Mouse (Mus musculus) megakaryocyte, embryonic 14.5 days (primary cell): ENCODE measurements at regions not wholly inside any gene's neighbourhood (a gene's known extent, or its start where the extent isn't known, plus 50 kb on each side); places are given as distances from the start of the nearest gene placed in this dataset.

Experiments
- H3K27me3 ChIP-seq: replicated peaks from 2 replicates; pipeline ENCODE3; 2012; ENCODE audit warnings: inconsistent platforms
- H3K36me3 ChIP-seq: replicated peaks from 2 replicates; pipeline ENCODE3; 2012; ENCODE audit warnings: low read length, inconsistent platforms, mixed read lengths
- H3K4me1 ChIP-seq: 2 replicates; pipeline ENCODE4 v1.6.1; 2012; ENCODE audit warnings: inconsistent platforms
- H3K4me3 ChIP-seq: replicated peaks from 2 replicates; pipeline ENCODE3; 2012; ENCODE audit warnings: moderate library complexity, mild to moderate bottlenecking, inconsistent platforms
- H3K9me3 ChIP-seq: 2 replicates; pipeline ENCODE4 v1.6.1; 2012; ENCODE audit warnings: inconsistent platforms
- FLI1 ChIP-seq: IDR thresholded peaks from 2 replicates; pipeline ENCODE4 v1.6.1; 2012; ENCODE audit warnings: low read length, inconsistent platforms, mixed read lengths
- GATA1 ChIP-seq: IDR thresholded peaks from 3 replicates; pipeline ENCODE4 v1.6.1; 2012; ENCODE audit warnings: mixed read lengths, low read length, inconsistent platforms, borderline replicate concordance

GRCm38 (mm10) chr10:97778531-97778930 is 52.0 kb upstream of the C030005K15Rik start:
- Histone ChIP-seq H3K36me3 (no peaks in the 10 kb centered on the region), H3K27me3 (no peaks in the 10 kb centered on the region), H3K4me1 (no peaks in the 10 kb centered on the region), H3K9me3 (no peaks in the 10 kb centered on the region), H3K4me3 (no peak overlapping the region)
- TF ChIP-seq FLI1 (no peak), GATA1 (no peak)

- Histone ChIP-seq H3K36me3 (no peaks in the 10 kb centered on the region), H3K27me3 (no peaks in the 10 kb centered on the region), H3K4me3 (no peak overlapping the region), H3K4me1 (no peaks in the 10 kb centered on the region), H3K9me3 (no peaks in the 10 kb centered on the region)
- TF ChIP-seq FLI1 (no peak), GATA1 (no peak)
Measured at GRCm38 (mm10) chr10:97779335-97779734, 52.8 kb upstream of the C030005K15Rik start.

GRCm38 (mm10) chr10:97793804-97794203 is 67.2 kb upstream of the C030005K15Rik start:
- H3K9me3 ChIP-seq = 0 out of 2 replicates have a peak, but pooled peaks cover 3% of the 10 kb centered on the region
- H3K36me3 ChIP-seq = no peaks in the 10 kb centered on the region
- no peaks in the 10 kb centered on the region for H3K4me1 ChIP-seq
- H3K27me3 ChIP-seq = no peaks in the 10 kb centered on the region
- H3K4me3 ChIP-seq = no peak overlapping the region
- TF ChIP-seq FLI1 (no peak), GATA1 (no peak)

- no peak for TF ChIP-seq FLI1
- no peak for TF ChIP-seq GATA1
- H3K4me1 ChIP-seq = no peaks in the 10 kb centered on the region
Measured at GRCm38 (mm10) chr10:97801448-97802265, 75.1 kb upstream of the C030005K15Rik start.

GRCm38 (mm10) chr10:97807947-97808346 is 81.4 kb upstream of the C030005K15Rik start:
- Histone ChIP-seq H3K27me3 (no peaks in the 10 kb centered on the region), H3K36me3 (no peaks in the 10 kb centered on the region), H3K4me1 (no peaks in the 10 kb centered on the region), H3K9me3 (no peaks in the 10 kb centered on the region), H3K4me3 (no peak overlapping the region)
- TF ChIP-seq GATA1 = no peak
- TF ChIP-seq FLI1 = no peak

More at GRCm38 (mm10) chr10:97801448-97802265, 75.1 kb upstream of the C030005K15Rik start:
- Histone ChIP-seq H3K27me3 (no peaks in the 10 kb centered on the region), H3K9me3 (no peaks in the 10 kb centered on the region), H3K4me3 (no peak overlapping the region), H3K36me3 (no peaks in the 10 kb centered on the region)

- H3K36me3 ChIP-seq = no peaks in the 10 kb centered on the region
- no peaks in the 10 kb centered on the region for H3K4me1 ChIP-seq
- H3K27me3 ChIP-seq = no peaks in the 10 kb centered on the region
- TF ChIP-seq FLI1 (no peak), GATA1 (no peak)
- no peak overlapping the region for H3K4me3 ChIP-seq
- H3K9me3 ChIP-seq = no peaks in the 10 kb centered on the region
Measured at GRCm38 (mm10) chr10:97842574-97842973, 116.0 kb upstream of the C030005K15Rik start.

GRCm38 (mm10) chr10:97851487-97851886 is 124.9 kb upstream of the C030005K15Rik start:
- Histone ChIP-seq H3K27me3 (no peaks in the 10 kb centered on the region), H3K4me3 (no peak overlapping the region), H3K36me3 (no peaks in the 10 kb centered on the region), H3K9me3 (0 out of 2 replicates have a peak, but pooled peaks cover 2% of the 10 kb centered on the region), H3K4me1 (no peaks in the 10 kb centered on the region)
- no peak for TF ChIP-seq GATA1
- TF ChIP-seq FLI1 = no peak

GRCm38 (mm10) chr10:97877088-97877487 is 150.5 kb upstream of the C030005K15Rik start:
- no peak overlapping the region for H3K4me3 ChIP-seq
- TF ChIP-seq FLI1 = no peak
- no peaks in the 10 kb centered on the region for H3K27me3 ChIP-seq
- no peaks in the 10 kb centered on the region for H3K4me1 ChIP-seq
- H3K9me3 ChIP-seq = 0 out of 2 replicates have a peak, but pooled peaks cover 2% of the 10 kb centered on the region
- no peaks in the 10 kb centered on the region for H3K36me3 ChIP-seq

GRCm38 (mm10) chr10:97886049-97886448 is 159.5 kb upstream of the C030005K15Rik start:
- Histone ChIP-seq H3K4me1 (no peaks in the 10 kb centered on the region), H3K36me3 (no peaks in the 10 kb centered on the region), H3K27me3 (no peaks in the 10 kb centered on the region), H3K9me3 (no peaks in the 10 kb centered on the region; the same call in 1 of the 2 replicates), H3K4me3 (no peak overlapping the region)
- no peak for TF ChIP-seq FLI1

GRCm38 (mm10) chr10:97905793-97906192 is 179.2 kb upstream of the C030005K15Rik start:
- Histone ChIP-seq H3K4me1 (no peaks in the 10 kb centered on the region), H3K36me3 (no peaks in the 10 kb centered on the region), H3K4me3 (no peak overlapping the region), H3K27me3 (no peaks in the 10 kb centered on the region), H3K9me3 (no peaks in the 10 kb centered on the region)
- TF ChIP-seq FLI1 = no peak
- no peak for TF ChIP-seq GATA1

- Histone ChIP-seq H3K4me3 (no peak overlapping the region), H3K4me1 (no peaks in the 10 kb centered on the region), H3K27me3 (no peaks in the 10 kb centered on the region), H3K36me3 (no peaks in the 10 kb centered on the region), H3K9me3 (0 out of 2 replicates have a peak, but pooled peaks cover 3% of the 10 kb centered on the region)
- TF ChIP-seq GATA1 (no peak), FLI1 (no peak)
Measured at GRCm38 (mm10) chr10:97925568-97925967, 199.0 kb upstream of the C030005K15Rik start.
